Mouse (Mus musculus) cortical plate, adult 2 months (tissue): Measurements from ENCODE around the gene Olfr1419.
"Not testable (repeated sequence)": the region's sequence is repeated elsewhere in the genome, so short reads cannot be mapped to it uniquely, and the experiment has no call there.

Experiments used
- CTCF ChIP-seq: fragments of 200-500 bp; IDR thresholded peaks from 2 replicates; pipeline ENCODE4 v1.5.1; 2011; ENCODE audit warnings: mild to moderate bottlenecking, control low read depth, low read length; ENCODE audit not compliant: insufficient read depth; ENCODE audit errors: extremely low read depth
- POLR2A ChIP-seq: fragments of 200-500 bp; IDR thresholded peaks from 2 replicates; pipeline ENCODE4 v1.6.1; 2011; ENCODE audit warnings: mild to moderate bottlenecking, low read length, control low read depth; ENCODE audit not compliant: insufficient read depth; ENCODE audit errors: extremely low read depth

GRCm38 (mm10) chr19:11922515-11922914, 47.6 kb upstream of the Olfr1419 start:
- not testable (repeated sequence) for TF ChIP-seq CTCF, POLR2A
